Mouse (Mus musculus): ENCODE results near the gene Cyp4f39.

GRCm38 (mm10) chr17:32419989-32420388 lies 32.5 kb upstream of the Cyp4f39 start:
- no peak for TF ChIP-seq CTCF (conservative IDR thresholded peaks at IDR 0.05; ENCODE audit: low read length)
- no peak for TF ChIP-seq NANOG (IDR thresholded peaks at IDR 0.05; ENCODE audit: borderline replicate concordance, low read length)
- no peak for TF ChIP-seq POU5F1 (IDR thresholded peaks at IDR 0.05; ENCODE audit: borderline replicate concordance, low read length)
